Mouse (Mus musculus) intestine, embryonic 15.5 days (tissue): ENCODE data around the gene Klhl32. TPM values are rescaled to one million over a fixed set of nuclear protein-coding genes. Genes with fewer than 3 reads are reported as not detected.

ENCODE experiments used
- ATAC-seq: fragments of 200-750 bp; cut with Nextera tagmentation; 2 replicates; pipeline ENCODE4 v1.8.0; 2017; ENCODE audit warnings: moderate TSS enrichment, moderate library complexity
- H3K27ac ChIP-seq: fragments of 300-500 bp; sonication (generic); 2 replicates; pipeline ENCODE4 v1.5.1; 2015; ENCODE audit warnings: mild to moderate bottlenecking, inconsistent platforms
- H3K27me3 ChIP-seq: fragments of 300-500 bp; sonication (generic); replicated peaks from 2 replicates; pipeline ENCODE4 v1.6.1; 2015; ENCODE audit warnings: inconsistent platforms
- H3K36me3 ChIP-seq: fragments of 300-500 bp; sonication (generic); 2 replicates; pipeline ENCODE4 v1.6.1; 2015; ENCODE audit warnings: inconsistent platforms
- H3K4me1 ChIP-seq: fragments of 300-500 bp; sonication (generic); replicated peaks from 2 replicates; pipeline ENCODE4 v1.6.1; 2015; ENCODE audit warnings: inconsistent platforms
- H3K4me2 ChIP-seq: fragments of 300-500 bp; sonication (generic); replicated peaks from 2 replicates; pipeline ENCODE4 v1.6.1; 2015; ENCODE audit warnings: mild to moderate bottlenecking, inconsistent platforms
- H3K4me3 ChIP-seq: fragments of 300-500 bp; sonication (generic); replicated peaks from 2 replicates; pipeline ENCODE4 v1.5.1; 2015; ENCODE audit warnings: inconsistent platforms
- H3K9ac ChIP-seq: fragments of 300-500 bp; sonication (generic); 2 replicates; pipeline ENCODE4 v1.6.1; 2015; ENCODE audit warnings: inconsistent platforms
- H3K9me3 ChIP-seq: fragments of 300-500 bp; sonication (generic); 2 replicates; pipeline ENCODE4 v1.6.1; 2016; ENCODE audit warnings: inconsistent platforms
- WGBS: fragments of 180-500 bp; shearing (Covaris S2); methylation state at CpG from one replicate; pipeline ENCODE4 v1.1.7; 2015; 5-methylcytosine and 5-hydroxymethylcytosine counted together
- polyA plus RNA-seq: library from polyadenylated mRNA; unstranded; fragments of >200 nt; fragmentation: Nextera tagmentation; extraction: Ambion mirVana; gene quantifications from 2 replicates; pipeline ENCODE4 v1.2.1, GENCODE M21; 2015

Gene Klhl32
- polyA plus RNA-seq, 1 experiment from 2014 or later = 3.6 TPM

- Histone ChIP-seq H3K27me3 (no peaks in the 10 kb centered on the region), H3K4me1 (no peaks in the 10 kb centered on the region), H3K9ac (no peak overlapping the region), H3K36me3 (no peaks in the 10 kb centered on the region), H3K27ac (no peak overlapping the region), H3K9me3 (no peaks in the 10 kb centered on the region), H3K4me2 (no peak overlapping the region), H3K4me3 (no peak overlapping the region)
- 86% methylated on average over 5 of the region's 5 CpGs for WGBS
- no peak for ATAC-seq
Measured at GRCm38 (mm10) chr4:24845546-24845945, 5.4 kb downstream of the Klhl32 start.

GRCm38 (mm10) chr4:24838567-24838966, 12.4 kb downstream of the Klhl32 start:
- Histone ChIP-seq H3K27me3 (no peaks in the 10 kb centered on the region), H3K4me2 (no peak overlapping the region), H3K9ac (no peak overlapping the region), H3K27ac (no peak overlapping the region), H3K36me3 (no peaks in the 10 kb centered on the region), H3K4me3 (no peak overlapping the region), H3K9me3 (no peaks in the 10 kb centered on the region), H3K4me1 (no peaks in the 10 kb centered on the region)
- 82% methylated on average over 6 of the region's 6 CpGs for WGBS
- no peak for ATAC-seq

GRCm38 (mm10) chr4:24835555-24835954, 15.4 kb downstream of the Klhl32 start:
- H3K36me3 ChIP-seq = no peaks in the 10 kb centered on the region
- no peak overlapping the region for H3K27ac ChIP-seq
- no peak for ATAC-seq
- WGBS = 45% methylated on average over 7 of the region's 7 CpGs
- H3K27me3 ChIP-seq = no peaks in the 10 kb centered on the region
- H3K9me3 ChIP-seq = no peaks in the 10 kb centered on the region
- no peak overlapping the region for H3K4me2 ChIP-seq
- H3K4me3 ChIP-seq = no peak overlapping the region
- H3K9ac ChIP-seq = no peak overlapping the region
- no peaks in the 10 kb centered on the region for H3K4me1 ChIP-seq

GRCm38 (mm10) chr4:24808316-24808715, 42.6 kb downstream of the Klhl32 start:
- Histone ChIP-seq H3K27ac (no peak overlapping the region), H3K36me3 (no peaks in the 10 kb centered on the region), H3K9ac (no peak overlapping the region), H3K4me2 (no peak overlapping the region), H3K9me3 (no peaks in the 10 kb centered on the region), H3K4me3 (no peak overlapping the region), H3K27me3 (no peaks in the 10 kb centered on the region), H3K4me1 (no peaks in the 10 kb centered on the region)
- WGBS = 95% methylated on average over 1 of the region's 1 CpGs
- ATAC-seq = no peak

- H3K9me3 ChIP-seq = no peaks in the 10 kb centered on the region
- H3K4me3 ChIP-seq = no peak overlapping the region
- H3K27me3 ChIP-seq = no peaks in the 10 kb centered on the region
- no peaks in the 10 kb centered on the region for H3K4me1 ChIP-seq
- no peak overlapping the region for H3K4me2 ChIP-seq
- ATAC-seq = no peak
- no peak overlapping the region for H3K27ac ChIP-seq
- no peak overlapping the region for H3K9ac ChIP-seq
- 57% methylated on average over 1 of the region's 1 CpGs for WGBS
- H3K36me3 ChIP-seq = no peaks in the 10 kb centered on the region
Measured at GRCm38 (mm10) chr4:24801881-24802280, 49.0 kb downstream of the Klhl32 start.

GRCm38 (mm10) chr4:24801343-24801742, 49.6 kb downstream of the Klhl32 start:
- no peaks in the 10 kb centered on the region for H3K36me3 ChIP-seq
- no peaks in the 10 kb centered on the region for H3K9me3 ChIP-seq
- no peaks in the 10 kb centered on the region for H3K4me1 ChIP-seq
- H3K27ac ChIP-seq = no peak overlapping the region
- H3K9ac ChIP-seq = no peak overlapping the region
- WGBS = 53% methylated on average over 2 of the region's 2 CpGs
- H3K4me3 ChIP-seq = no peak overlapping the region
- no peak for ATAC-seq
- no peak overlapping the region for H3K4me2 ChIP-seq
- H3K27me3 ChIP-seq = no peaks in the 10 kb centered on the region

- Histone ChIP-seq H3K9ac (no peak overlapping the region), H3K9me3 (no peaks in the 10 kb centered on the region), H3K36me3 (no peaks in the 10 kb centered on the region), H3K27ac (no peak overlapping the region), H3K4me1 (no peaks in the 10 kb centered on the region), H3K27me3 (no peaks in the 10 kb centered on the region), H3K4me2 (no peak overlapping the region), H3K4me3 (no peak overlapping the region)
- WGBS = 89% methylated on average over 9 of the region's 9 CpGs
- no peak for ATAC-seq
Measured at GRCm38 (mm10) chr4:24800345-24800936, 50.5 kb downstream of the Klhl32 start.

GRCm38 (mm10) chr4:24799037-24799436, 51.9 kb downstream of the Klhl32 start:
- Histone ChIP-seq H3K9ac (no peak overlapping the region), H3K27ac (no peak overlapping the region), H3K4me2 (no peak overlapping the region), H3K27me3 (no peaks in the 10 kb centered on the region), H3K36me3 (no peaks in the 10 kb centered on the region), H3K4me3 (no peak overlapping the region), H3K9me3 (no peaks in the 10 kb centered on the region), H3K4me1 (no peaks in the 10 kb centered on the region)
- ATAC-seq = peak; percentile 28; the same call in 1 of the 2 replicates
- 72% methylated on average over 6 of the region's 6 CpGs for WGBS

- 48% methylated on average over 3 of the region's 3 CpGs for WGBS
- Histone ChIP-seq H3K9ac (no peak overlapping the region), H3K27me3 (no peaks in the 10 kb centered on the region), H3K4me1 (no peaks in the 10 kb centered on the region), H3K27ac (no peak overlapping the region), H3K36me3 (no peaks in the 10 kb centered on the region), H3K4me3 (no peak overlapping the region), H3K4me2 (no peak overlapping the region), H3K9me3 (no peaks in the 10 kb centered on the region)
- no peak for ATAC-seq
Measured at GRCm38 (mm10) chr4:24797868-24798267, 53.1 kb downstream of the Klhl32 start.

GRCm38 (mm10) chr4:24797280-24797679, 53.6 kb downstream of the Klhl32 start:
- no peak overlapping the region for H3K9ac ChIP-seq

GRCm38 (mm10) chr4:24796229-24796628, 54.7 kb downstream of the Klhl32 start:
- Histone ChIP-seq H3K36me3 (no peaks in the 10 kb centered on the region), H3K9ac (no peak overlapping the region), H3K9me3 (no peaks in the 10 kb centered on the region), H3K4me3 (no peak overlapping the region), H3K27me3 (no peaks in the 10 kb centered on the region), H3K27ac (no peak overlapping the region), H3K4me2 (no peak overlapping the region), H3K4me1 (no peaks in the 10 kb centered on the region)
- WGBS = 70% methylated on average over 1 of the region's 1 CpGs
- ATAC-seq = no peak

More at GRCm38 (mm10) chr4:24797280-24797679, 53.6 kb downstream of the Klhl32 start:
- 85% methylated on average over 5 of the region's 5 CpGs for WGBS
- Histone ChIP-seq H3K27ac (no peak overlapping the region), H3K4me3 (no peak overlapping the region), H3K27me3 (no peaks in the 10 kb centered on the region), H3K4me2 (no peak overlapping the region), H3K36me3 (no peaks in the 10 kb centered on the region), H3K9me3 (no peaks in the 10 kb centered on the region), H3K4me1 (no peaks in the 10 kb centered on the region)
- ATAC-seq = no peak

- Histone ChIP-seq H3K27me3 (no peaks in the 10 kb centered on the region), H3K4me3 (no peak overlapping the region), H3K27ac (no peak overlapping the region), H3K36me3 (no peaks in the 10 kb centered on the region), H3K9me3 (no peaks in the 10 kb centered on the region), H3K9ac (no peak overlapping the region), H3K4me1 (no peaks in the 10 kb centered on the region), H3K4me2 (no peak overlapping the region)
- 81% methylated on average over 2 of the region's 2 CpGs for WGBS
- ATAC-seq = no peak
Measured at GRCm38 (mm10) chr4:24795180-24795579, 55.7 kb downstream of the Klhl32 start.

GRCm38 (mm10) chr4:24793726-24794345, 57.1 kb downstream of the Klhl32 start:
- H3K4me2 ChIP-seq = no peak overlapping the region
- H3K4me1 ChIP-seq = no peaks in the 10 kb centered on the region
- ATAC-seq = no peak
- WGBS = 67% methylated on average over 7 of the region's 7 CpGs
- H3K9ac ChIP-seq = no peak overlapping the region
- H3K27ac ChIP-seq = no peak overlapping the region
- H3K4me3 ChIP-seq = no peak overlapping the region
- no peaks in the 10 kb centered on the region for H3K36me3 ChIP-seq
- no peaks in the 10 kb centered on the region for H3K9me3 ChIP-seq
- H3K27me3 ChIP-seq = no peaks in the 10 kb centered on the region
